Mouse (Mus musculus) right cerebral cortex, postnatal 36 days (tissue): ENCODE results near the gene Plet1.

ENCODE experiments used
- DNase-seq, 2 experiments: peaks; one replicate each; pipeline ENCODE4 v3.0.0; 2022; ENCODE audit warnings: low spot score in 2 of 2, mixed read lengths in 1 of 2

Plet1 gene

DNA sequence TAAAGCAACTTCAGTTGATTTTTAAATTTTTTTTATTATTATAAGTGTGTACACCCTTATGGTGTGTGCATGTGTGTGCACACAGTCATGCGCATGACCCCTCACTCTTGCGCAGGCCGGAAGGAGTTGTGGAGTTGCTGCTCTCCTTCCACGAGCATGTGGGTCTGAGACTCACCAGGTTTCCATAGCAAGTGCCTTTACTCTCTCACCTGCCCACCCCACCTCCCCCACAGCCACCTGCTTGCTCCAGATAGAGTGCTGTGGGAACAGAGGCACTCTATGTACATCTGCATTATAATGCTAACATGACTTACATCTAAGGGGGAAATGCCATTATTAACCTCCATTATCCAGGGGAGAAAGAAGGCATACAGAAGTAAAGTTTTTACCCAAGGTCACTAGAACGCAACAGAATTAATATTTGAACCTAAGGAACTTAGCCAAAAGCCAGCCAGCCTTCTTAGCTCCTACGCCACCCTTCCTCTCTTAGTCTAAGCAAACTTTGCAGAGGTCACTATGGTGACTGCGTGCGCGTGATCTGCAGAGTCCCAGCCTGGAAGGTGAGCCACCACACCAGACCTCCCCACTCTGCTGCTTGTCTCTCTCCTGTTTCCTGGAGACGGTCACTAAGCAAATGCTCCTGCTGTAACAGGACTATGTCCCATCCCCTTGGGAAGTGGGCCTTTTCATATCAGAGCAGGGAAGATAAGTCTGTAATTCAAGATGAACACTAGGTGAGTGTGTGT is 1.3 kb downstream of the Plet1 start:
- DNase-seq, result no peak

DNA sequence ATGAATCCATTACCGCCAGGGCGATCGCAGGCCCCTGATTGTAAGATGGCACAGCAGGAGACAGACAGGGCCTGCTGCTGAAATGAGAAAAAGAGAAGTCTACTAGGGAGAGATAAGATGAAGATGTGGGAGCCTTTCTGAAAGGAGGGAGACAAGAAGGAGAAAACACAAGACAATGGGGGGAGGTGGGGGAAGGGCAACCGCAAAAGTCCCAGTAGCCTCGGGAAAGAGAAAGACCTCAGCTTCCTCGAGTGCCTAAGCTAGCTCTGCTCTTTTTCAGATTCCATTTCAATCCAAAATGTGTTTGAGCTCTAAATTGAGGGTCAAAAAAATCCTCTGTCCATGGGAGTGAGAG is 1.8 kb downstream of the Plet1 start:
- no peak for DNase-seq

- DNase-seq, result no peak
Observed at GRCm38 (mm10) chr9:50496546-50496945, 2.2 kb downstream of the Plet1 start.

GRCm38 (mm10) chr9:50497076-50497475 is 2.8 kb downstream of the Plet1 start:
- no peak for DNase-seq

GRCm38 (mm10) chr9:50497536-50497935 is 3.2 kb downstream of the Plet1 start:
- no peak for DNase-seq

GRCm38 (mm10) chr9:50498815-50499214 is 4.5 kb downstream of the Plet1 start:
- no peak for DNase-seq

DNA sequence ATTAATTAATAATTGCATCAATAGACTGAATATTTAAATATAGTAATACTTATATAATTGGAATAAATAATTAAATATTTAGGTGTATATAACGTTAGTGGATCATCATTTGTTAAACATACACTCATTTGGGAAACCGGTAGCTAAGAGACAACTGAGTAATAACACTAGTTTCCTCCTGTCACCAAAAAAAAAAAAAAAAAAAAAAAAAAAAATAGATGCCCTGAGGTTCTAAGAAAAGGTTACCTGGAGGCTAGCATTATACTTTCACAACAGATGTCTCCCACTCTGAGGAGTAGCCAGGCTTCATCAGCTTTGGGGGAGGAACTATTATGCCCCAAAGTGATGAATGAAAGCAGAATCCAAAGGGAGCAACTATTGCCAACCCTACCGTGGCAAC is 5.5 kb downstream of the Plet1 start:
- DNase-seq, result no peak

DNA sequence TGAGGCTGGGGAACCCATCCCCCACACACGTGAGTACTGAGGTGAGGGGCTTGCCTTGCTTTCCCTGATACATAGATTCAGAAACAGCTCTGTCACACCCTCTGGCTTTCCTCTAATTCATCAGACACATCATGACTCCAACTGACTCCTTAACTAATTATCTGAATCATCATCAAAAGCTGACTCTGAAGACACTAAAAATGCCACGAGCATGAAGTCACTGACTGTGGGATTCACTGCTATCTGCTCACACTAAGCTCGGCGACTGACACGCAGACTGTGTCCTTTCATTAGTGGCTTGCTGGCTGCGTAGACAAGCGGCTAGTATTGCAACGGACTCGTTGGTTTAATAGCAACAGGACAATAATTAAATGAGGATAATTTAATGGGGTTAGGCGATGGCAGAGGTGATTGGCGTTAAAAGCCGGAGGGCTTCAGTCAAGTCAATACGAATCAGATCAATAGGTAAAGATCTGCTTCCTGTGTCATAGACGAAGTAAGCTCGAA is 6.2 kb downstream of the Plet1 start:
- DNase-seq, result no peak

GRCm38 (mm10) chr9:50500974-50501501 is 6.7 kb downstream of the Plet1 start:
- no peak for DNase-seq

GRCm38 (mm10) chr9:50502949-50503348 is 8.6 kb downstream of the Plet1 start:
- DNase-seq, result no peak

DNA sequence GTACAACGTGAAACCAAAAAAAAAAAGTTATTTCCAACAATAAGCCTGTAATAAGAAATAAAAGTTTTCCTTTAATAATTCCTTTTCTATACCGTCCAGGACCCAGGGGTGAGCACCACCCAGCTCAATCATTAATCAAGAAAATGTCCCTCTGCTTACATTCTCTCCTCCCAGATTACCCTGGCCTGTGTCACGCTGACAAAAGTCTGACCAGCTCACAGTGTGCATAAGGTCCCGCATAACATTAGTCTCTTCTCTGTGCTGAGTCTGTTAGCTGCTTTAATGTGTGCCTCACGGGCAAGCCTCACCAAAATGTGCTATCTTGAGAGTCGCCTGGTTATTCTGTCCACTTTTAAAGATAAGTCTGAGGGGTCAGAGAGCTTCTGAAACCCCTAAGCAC is 11.1 kb downstream of the Plet1 start:
- no peak for DNase-seq

- no peak for DNase-seq
Observed at GRCm38 (mm10) chr9:50507570-50507969, 13.2 kb downstream of the Plet1 start.

DNA sequence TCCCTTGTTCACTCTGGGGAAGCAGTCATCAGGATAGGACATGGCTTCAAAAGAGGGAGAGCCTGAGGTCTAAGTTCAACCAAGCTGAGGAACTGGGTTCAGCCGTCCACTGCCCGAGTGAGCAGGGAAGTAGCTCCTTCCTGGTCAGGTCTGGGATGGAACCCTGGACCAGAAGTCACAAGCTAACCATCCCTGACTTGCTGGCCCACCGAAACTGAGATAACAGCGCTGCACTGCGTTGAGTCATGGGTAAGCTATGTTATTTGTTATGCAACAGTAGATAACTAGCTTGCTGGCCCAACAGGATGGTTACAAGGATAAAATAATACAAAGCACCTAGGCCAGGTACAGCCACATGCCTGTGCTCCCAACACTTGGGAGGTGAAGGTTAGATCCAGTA is 21.1 kb downstream of the Plet1 start:
- DNase-seq, result no peak

DNA sequence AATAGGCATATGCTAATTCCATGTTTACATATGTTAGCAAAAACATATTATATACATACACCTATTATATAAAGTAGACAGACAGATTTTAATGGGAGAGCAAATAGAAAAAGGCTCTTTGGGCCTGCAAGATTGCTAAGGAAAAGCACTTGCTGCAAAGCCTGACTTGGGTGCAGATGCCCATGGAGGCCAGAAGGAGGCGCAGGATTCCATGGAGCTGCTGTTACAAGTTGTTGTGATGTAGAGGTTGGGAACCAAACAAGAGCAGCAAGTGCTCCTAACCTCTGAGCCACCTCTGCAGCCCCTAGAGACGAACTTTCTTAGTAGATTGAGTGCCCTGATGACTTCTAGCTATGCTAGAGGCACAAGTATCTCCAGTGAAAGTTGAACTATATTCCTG is 24.5 kb downstream of the Plet1 start:
- no peak for DNase-seq

GRCm38 (mm10) chr9:50520748-50521147 is 26.4 kb downstream of the Plet1 start:
- DNase-seq, result no peak

- no peak for DNase-seq
Observed at GRCm38 (mm10) chr9:50521562-50521961, 27.2 kb downstream of the Plet1 start.

GRCm38 (mm10) chr9:50522574-50522973 is 28.2 kb downstream of the Plet1 start:
- DNase-seq, result no peak

DNA sequence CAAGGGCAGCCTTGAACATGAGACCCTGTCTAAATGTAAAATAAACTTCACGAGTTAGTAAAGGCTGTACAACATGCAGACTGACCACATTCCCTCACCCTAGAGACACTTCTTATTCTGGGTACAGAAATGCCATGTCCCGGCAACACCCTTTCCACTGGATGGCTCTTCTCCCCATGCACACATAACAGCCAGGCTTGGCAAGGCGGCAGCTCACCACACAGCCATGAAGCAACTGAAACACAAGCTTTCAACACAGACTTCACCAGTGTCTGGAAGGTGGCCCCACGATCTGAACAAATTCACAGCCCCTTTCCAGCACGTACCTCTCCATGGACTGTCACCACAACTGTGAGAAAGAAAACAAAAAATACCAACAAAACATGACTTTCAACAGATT is 30.6 kb downstream of the Plet1 start:
- DNase-seq, result no peak

DNA sequence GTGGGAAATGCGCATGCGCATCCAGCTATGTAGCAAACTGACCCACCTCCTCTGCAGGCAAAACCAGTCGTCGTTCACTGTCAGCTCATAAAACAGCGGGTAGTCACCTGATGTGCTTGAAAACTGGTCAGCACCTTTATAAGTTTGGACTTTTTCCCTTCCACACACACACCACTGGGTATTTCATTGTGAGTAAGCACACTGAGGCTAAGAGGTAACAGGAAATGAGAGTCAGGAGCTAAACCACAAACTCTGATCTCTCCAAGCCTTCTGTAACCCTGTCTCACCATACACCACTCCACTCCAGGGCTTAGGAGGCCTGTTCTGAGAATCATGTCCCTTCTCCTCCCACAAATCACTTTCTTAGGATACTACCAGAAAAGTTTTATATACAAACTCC is 31.3 kb downstream of the Plet1 start:
- no peak for DNase-seq

- no peak for DNase-seq
Observed at GRCm38 (mm10) chr9:50527860-50528259, 33.5 kb downstream of the Plet1 start.

GRCm38 (mm10) chr9:50528293-50528892 is 34.1 kb downstream of the Plet1 start, which contains the start of gene Pts:
Gene Pts, minus strand, starts transcription at chr9:50528724.
- peak; percentile 93 to 94 for DNase-seq

DNA sequence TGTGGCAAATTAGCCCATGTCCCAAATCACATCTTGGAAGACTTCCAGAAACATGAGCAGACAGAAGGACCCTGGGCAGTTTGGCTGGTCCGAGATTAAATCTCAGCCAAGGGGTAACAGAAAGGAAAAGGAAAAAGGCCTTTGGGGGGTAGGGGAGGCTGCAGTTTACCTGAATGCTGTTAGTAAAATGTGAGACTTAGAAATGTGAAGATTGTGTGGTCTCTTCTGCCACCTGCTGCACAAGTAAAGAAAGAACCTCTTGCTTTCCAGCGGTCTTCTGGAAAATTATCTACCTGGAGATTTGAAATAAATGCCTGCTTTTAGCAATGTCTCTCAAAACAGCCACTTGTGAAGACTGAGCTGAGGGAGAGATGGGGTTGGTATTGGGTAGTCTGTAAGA is 36.6 kb downstream of the Plet1 start:
- DNase-seq, result no peak

DNA sequence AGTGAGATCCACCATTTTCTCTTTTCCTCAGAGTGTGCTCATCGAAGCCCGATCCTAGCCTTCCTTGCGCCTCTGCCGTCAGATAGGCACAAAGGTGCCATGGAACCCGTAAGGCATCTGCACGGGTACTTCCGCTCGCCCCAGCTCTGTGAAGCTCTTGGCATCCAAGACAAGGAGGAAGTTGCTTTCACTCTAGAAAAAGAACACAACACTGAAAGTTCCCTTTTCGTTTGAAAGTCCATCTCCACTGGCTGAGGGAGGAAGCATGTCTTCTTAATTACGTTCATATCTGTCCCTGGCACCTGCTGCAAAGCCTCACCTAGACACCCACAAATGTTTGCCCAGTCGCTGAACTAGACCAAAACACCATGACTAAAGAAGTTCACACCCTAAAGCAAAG is 39.0 kb downstream of the Plet1 start:
- no peak for DNase-seq
